Mouse (Mus musculus): ENCODE data around the gene Cd19. TPM values are rescaled to one million over a fixed set of nuclear protein-coding genes. Genes with fewer than 3 reads are reported as not detected.

The Cd19 gene
- polyA plus RNA-seq, 1 experiment from 2014 or later = not detected

- H3K4me1 ChIP-seq = no peaks in the 10 kb centered on the region
- H3K9me3 ChIP-seq (replicated peaks) = no peaks in the 10 kb centered on the region
- peaks cover 6% of the 10 kb centered on the region; the same call in 1 of the 2 replicates for H3K36me3 ChIP-seq
- H3K27me3 ChIP-seq = no peaks in the 10 kb centered on the region
- H3K27ac ChIP-seq = no peak overlapping the region
- H3K4me3 ChIP-seq = no peak overlapping the region
- H3K9ac ChIP-seq = no peak overlapping the region
- WGBS = 91% methylated on average over 3 of the region's 3 CpGs
- no peak overlapping the region for H3K4me2 ChIP-seq (replicated peaks)
- no peak for ATAC-seq (ENCODE audit: low FRiP score)
Measured at GRCm38 (mm10) chr7:126452244-126452643, 37.6 kb upstream of the Cd19 start.

DNA sequence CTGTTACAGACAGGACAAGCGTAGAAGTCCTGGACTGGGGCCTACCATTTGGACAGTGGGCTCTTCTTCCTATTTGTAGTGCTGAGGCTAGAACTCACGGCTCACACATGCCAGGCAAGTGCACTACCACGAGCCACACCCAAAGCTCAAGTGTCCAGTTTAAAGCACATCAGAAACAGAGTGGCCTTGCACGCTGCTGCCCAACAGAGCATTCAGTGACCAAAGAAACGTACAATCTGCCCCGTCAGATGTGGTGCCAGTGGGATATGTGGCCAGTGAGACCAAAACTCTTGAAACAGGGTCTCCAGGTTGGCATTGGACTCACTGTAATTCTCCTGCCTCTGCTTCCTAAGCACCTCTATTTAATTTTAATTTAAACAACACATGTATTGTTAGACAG lies 36.0 kb upstream of the Cd19 start:
- no peak overlapping the region for H3K9ac ChIP-seq
- H3K4me2 ChIP-seq (replicated peaks) = no peak overlapping the region
- no peak overlapping the region for H3K27ac ChIP-seq
- no peaks in the 10 kb centered on the region for H3K4me1 ChIP-seq
- no peaks in the 10 kb centered on the region for H3K27me3 ChIP-seq
- 92% methylated on average over 6 of the region's 6 CpGs for WGBS
- no peak overlapping the region for H3K4me3 ChIP-seq
- ATAC-seq (ENCODE audit: low FRiP score) = no peak
- H3K9me3 ChIP-seq (replicated peaks) = no peaks in the 10 kb centered on the region
- H3K36me3 ChIP-seq = peaks cover 19% of the 10 kb centered on the region

DNA sequence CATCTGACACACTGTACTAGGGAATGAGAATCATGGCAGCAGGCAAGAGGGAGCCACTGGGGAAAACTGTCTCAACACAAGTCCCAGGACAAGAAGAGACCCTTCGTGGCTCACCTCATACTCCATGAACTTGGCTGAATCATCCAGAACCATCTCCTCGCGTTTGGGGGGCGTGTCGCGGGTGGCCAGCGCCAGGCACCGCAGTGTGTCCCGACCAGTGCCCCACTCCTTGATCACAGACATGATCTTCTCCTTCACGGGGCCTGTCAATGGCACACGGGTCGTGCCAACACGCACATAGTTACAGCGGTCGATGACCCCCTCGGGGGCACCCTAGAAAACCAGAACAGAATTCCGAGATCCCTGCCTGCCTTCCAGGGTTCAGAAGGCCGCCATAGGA lies 35.3 kb upstream of the Cd19 start:
- no peak overlapping the region for H3K27ac ChIP-seq
- H3K27me3 ChIP-seq = no peaks in the 10 kb centered on the region
- H3K4me2 ChIP-seq (replicated peaks) = no peak overlapping the region
- H3K4me3 ChIP-seq = no peak overlapping the region
- no peaks in the 10 kb centered on the region for H3K4me1 ChIP-seq
- no peak overlapping the region for H3K9ac ChIP-seq
- WGBS = 89% methylated on average over 18 of the region's 18 CpGs
- no peak for ATAC-seq (ENCODE audit: low FRiP score)
- H3K9me3 ChIP-seq (replicated peaks) = no peaks in the 10 kb centered on the region
- peaks cover 26% of the 10 kb centered on the region for H3K36me3 ChIP-seq

DNA sequence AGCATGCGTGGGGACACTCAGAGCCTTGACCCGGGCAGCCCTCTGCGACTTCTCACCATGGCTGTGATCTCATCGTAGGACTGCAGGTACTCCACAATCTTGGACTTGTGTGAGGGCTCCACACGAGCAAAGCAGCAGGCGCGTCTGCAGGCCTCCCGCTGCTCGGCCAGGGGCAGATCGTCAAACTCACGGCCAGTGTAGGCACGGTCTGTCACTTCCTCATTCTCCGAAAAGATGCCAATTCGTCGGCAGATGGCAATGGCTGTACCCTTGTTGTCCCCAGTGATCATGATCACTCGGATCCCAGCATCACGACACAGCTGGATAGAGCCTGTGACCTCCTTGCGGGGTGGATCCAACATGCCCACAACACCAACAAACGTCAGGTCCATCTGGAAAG lies 33.8 kb upstream of the Cd19 start:
- Histone ChIP-seq H3K4me3 (no peak overlapping the region), H3K4me1 (no peaks in the 10 kb centered on the region), H3K4me2 (replicated peaks) (no peak overlapping the region), H3K36me3 (peaks cover 37% of the 10 kb centered on the region), H3K9me3 (replicated peaks) (no peaks in the 10 kb centered on the region), H3K9ac (no peak overlapping the region), H3K27ac (no peak overlapping the region), H3K27me3 (no peaks in the 10 kb centered on the region)
- WGBS = 92% methylated on average over 19 of the region's 19 CpGs
- no peak for ATAC-seq (ENCODE audit: low FRiP score)

- H3K27me3 ChIP-seq = no peaks in the 10 kb centered on the region
- H3K4me1 ChIP-seq = no peaks in the 10 kb centered on the region
- H3K4me3 ChIP-seq = no peak overlapping the region
- H3K36me3 ChIP-seq = peaks cover 47% of the 10 kb centered on the region
- WGBS = 95% methylated on average over 21 of the region's 21 CpGs
- no peak overlapping the region for H3K4me2 ChIP-seq (replicated peaks)
- no peak overlapping the region for H3K27ac ChIP-seq
- no peaks in the 10 kb centered on the region for H3K9me3 ChIP-seq (replicated peaks)
- ATAC-seq (ENCODE audit: low FRiP score) = no peak
- 0 out of 2 replicates have a peak overlapping the region, but pooled peaks have one; percentile 8 for H3K9ac ChIP-seq
Measured at GRCm38 (mm10) chr7:126446217-126446616, 31.5 kb upstream of the Cd19 start.

DNA sequence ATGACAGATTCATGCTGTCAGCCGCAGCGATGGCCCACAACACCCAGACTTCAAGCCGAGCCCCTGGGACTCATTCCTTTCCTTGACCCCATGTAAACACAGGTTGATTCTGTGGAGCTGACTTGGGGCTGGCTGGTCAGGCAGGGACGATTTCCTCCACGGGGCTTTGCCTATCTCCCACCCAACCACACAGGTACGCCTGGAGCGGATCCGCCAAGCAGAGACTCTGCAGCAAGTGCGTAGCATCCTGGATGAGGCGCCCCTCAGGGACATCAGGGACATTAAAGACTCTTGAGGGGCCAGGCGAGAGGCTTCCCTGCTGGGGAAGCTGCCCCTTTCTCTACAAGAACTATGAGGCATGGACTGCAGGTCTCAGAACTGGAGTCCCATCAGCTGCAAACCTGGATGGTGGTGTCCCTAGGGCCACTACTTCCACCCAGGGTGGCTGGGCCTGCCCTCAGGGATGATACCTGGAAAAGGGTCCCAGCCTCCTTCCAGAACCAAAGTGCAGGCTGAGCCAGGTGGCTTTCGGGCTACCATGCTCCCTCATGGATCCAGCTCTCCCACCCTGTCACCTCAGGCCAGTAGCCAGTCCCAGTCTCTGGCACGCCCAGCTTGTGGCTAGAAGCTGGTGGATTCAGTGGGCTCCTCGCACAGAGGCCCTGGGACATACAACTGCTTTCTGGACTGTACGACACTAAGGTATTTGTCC lies 30.6 kb upstream of the Cd19 start:
- Histone ChIP-seq H3K27ac (no peak overlapping the region), H3K36me3 (peaks cover 47% of the 10 kb centered on the region), H3K9me3 (replicated peaks) (no peaks in the 10 kb centered on the region), H3K4me3 (no peak overlapping the region), H3K27me3 (no peaks in the 10 kb centered on the region), H3K4me1 (no peaks in the 10 kb centered on the region), H3K9ac (no peak overlapping the region), H3K4me2 (replicated peaks) (no peak overlapping the region)
- ATAC-seq (ENCODE audit: low FRiP score) = no peak
- WGBS = 88% methylated on average over 15 of the region's 15 CpGs

GRCm38 (mm10) chr7:126444536-126444935 lies 29.8 kb upstream of the Cd19 start:
- no peaks in the 10 kb centered on the region for H3K4me1 ChIP-seq
- no peaks in the 10 kb centered on the region for H3K9me3 ChIP-seq (replicated peaks)
- no peak overlapping the region for H3K9ac ChIP-seq
- no peak overlapping the region for H3K27ac ChIP-seq
- H3K27me3 ChIP-seq = no peaks in the 10 kb centered on the region
- no peak overlapping the region for H3K4me3 ChIP-seq
- peaks cover 47% of the 10 kb centered on the region for H3K36me3 ChIP-seq
- ATAC-seq (ENCODE audit: low FRiP score) = no peak
- 92% methylated on average over 9 of the region's 9 CpGs for WGBS
- H3K4me2 ChIP-seq (replicated peaks) = no peak overlapping the region

- ATAC-seq (ENCODE audit: low FRiP score) = no peak
- no peak overlapping the region for H3K27ac ChIP-seq
- H3K4me1 ChIP-seq = no peaks in the 10 kb centered on the region
- H3K4me2 ChIP-seq (replicated peaks) = no peak overlapping the region
- H3K4me3 ChIP-seq = no peak overlapping the region
- H3K36me3 ChIP-seq = peaks cover 47% of the 10 kb centered on the region
- no peak overlapping the region for H3K9ac ChIP-seq
- H3K27me3 ChIP-seq = no peaks in the 10 kb centered on the region
- 89% methylated on average over 10 of the region's 10 CpGs for WGBS
- no peaks in the 10 kb centered on the region for H3K9me3 ChIP-seq (replicated peaks)
Measured at GRCm38 (mm10) chr7:126443997-126444396, 29.3 kb upstream of the Cd19 start.

- Histone ChIP-seq H3K27ac (no peak overlapping the region), H3K27me3 (no peaks in the 10 kb centered on the region), H3K4me1 (no peaks in the 10 kb centered on the region), H3K9me3 (replicated peaks) (no peaks in the 10 kb centered on the region), H3K9ac (no peak overlapping the region), H3K36me3 (peaks cover 22% of the 10 kb centered on the region), H3K4me2 (replicated peaks) (no peak overlapping the region), H3K4me3 (no peak overlapping the region)
- no peak for ATAC-seq (ENCODE audit: low FRiP score)
- WGBS = 86% methylated on average over 9 of the region's 9 CpGs
Measured at GRCm38 (mm10) chr7:126440134-126440533, 25.4 kb upstream of the Cd19 start.

DNA sequence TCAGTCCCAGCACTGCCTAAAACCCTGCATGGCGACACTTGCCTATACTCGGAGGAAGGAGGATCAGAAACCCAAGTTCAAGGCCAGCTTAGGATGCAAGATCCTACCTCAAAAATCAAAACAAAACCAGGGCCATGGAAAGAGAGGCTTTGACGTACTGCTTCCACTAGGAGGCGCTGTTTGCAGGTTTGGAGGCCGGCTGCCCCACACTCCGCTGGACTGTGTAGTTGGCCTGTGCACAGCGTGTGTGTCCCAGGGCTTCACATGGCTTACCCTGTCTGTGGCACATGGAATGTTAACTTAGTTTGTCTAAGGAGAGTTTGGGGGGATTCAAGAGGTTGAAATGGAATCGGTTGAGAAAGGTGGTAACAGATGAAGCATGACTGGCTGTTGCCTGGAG lies 22.2 kb upstream of the Cd19 start:
- Histone ChIP-seq H3K4me2 (replicated peaks) (no peak overlapping the region), H3K27ac (no peak overlapping the region), H3K9me3 (replicated peaks) (no peaks in the 10 kb centered on the region), H3K27me3 (no peaks in the 10 kb centered on the region), H3K9ac (no peak overlapping the region), H3K4me1 (no peaks in the 10 kb centered on the region), H3K36me3 (peaks cover 10% of the 10 kb centered on the region), H3K4me3 (no peak overlapping the region)
- no peak for ATAC-seq (ENCODE audit: low FRiP score)
- 20% methylated on average over 8 of the region's 8 CpGs for WGBS

GRCm38 (mm10) chr7:126435801-126436200 lies 21.1 kb upstream of the Cd19 start:
- no peaks in the 10 kb centered on the region for H3K9me3 ChIP-seq (replicated peaks)
- ATAC-seq (ENCODE audit: low FRiP score) = no peak
- 77% methylated on average over 3 of the region's 3 CpGs for WGBS

GRCm38 (mm10) chr7:126434726-126435125 lies 20.0 kb upstream of the Cd19 start:
- H3K4me3 ChIP-seq = no peak overlapping the region
- 93% methylated on average over 7 of the region's 7 CpGs for WGBS
- peaks cover 13% of the 10 kb centered on the region for H3K36me3 ChIP-seq
- H3K9me3 ChIP-seq (replicated peaks) = no peaks in the 10 kb centered on the region
- H3K27ac ChIP-seq = no peak overlapping the region
- no peak for ATAC-seq (ENCODE audit: low FRiP score)
- no peaks in the 10 kb centered on the region for H3K27me3 ChIP-seq
- H3K4me2 ChIP-seq (replicated peaks) = no peak overlapping the region
- no peak overlapping the region for H3K9ac ChIP-seq
- peaks cover under 1% of the 10 kb centered on the region for H3K4me1 ChIP-seq

More at GRCm38 (mm10) chr7:126435801-126436200, 21.1 kb upstream of the Cd19 start:
- Histone ChIP-seq H3K4me2 (replicated peaks) (no peak overlapping the region), H3K36me3 (peaks cover 13% of the 10 kb centered on the region), H3K27ac (no peak overlapping the region), H3K27me3 (no peaks in the 10 kb centered on the region), H3K4me3 (no peak overlapping the region), H3K9ac (no peak overlapping the region), H3K4me1 (no peaks in the 10 kb centered on the region)

GRCm38 (mm10) chr7:126430167-126430566 lies 15.5 kb upstream of the Cd19 start:
- Histone ChIP-seq H3K4me2 (replicated peaks) (no peak overlapping the region), H3K9me3 (replicated peaks) (no peaks in the 10 kb centered on the region), H3K36me3 (peaks cover 13% of the 10 kb centered on the region; the same call in 1 of the 2 replicates), H3K27ac (no peak overlapping the region), H3K4me1 (peaks cover 15% of the 10 kb centered on the region), H3K4me3 (no peak overlapping the region), H3K27me3 (no peaks in the 10 kb centered on the region), H3K9ac (no peak overlapping the region)
- ATAC-seq (ENCODE audit: low FRiP score) = no peak
